Mouse (Mus musculus): ENCODE results near the gene Fars2.
"Not testable (repeated sequence)": the region's sequence is repeated elsewhere in the genome, so short reads cannot be mapped to it uniquely, and the experiment has no call there.

DNA sequence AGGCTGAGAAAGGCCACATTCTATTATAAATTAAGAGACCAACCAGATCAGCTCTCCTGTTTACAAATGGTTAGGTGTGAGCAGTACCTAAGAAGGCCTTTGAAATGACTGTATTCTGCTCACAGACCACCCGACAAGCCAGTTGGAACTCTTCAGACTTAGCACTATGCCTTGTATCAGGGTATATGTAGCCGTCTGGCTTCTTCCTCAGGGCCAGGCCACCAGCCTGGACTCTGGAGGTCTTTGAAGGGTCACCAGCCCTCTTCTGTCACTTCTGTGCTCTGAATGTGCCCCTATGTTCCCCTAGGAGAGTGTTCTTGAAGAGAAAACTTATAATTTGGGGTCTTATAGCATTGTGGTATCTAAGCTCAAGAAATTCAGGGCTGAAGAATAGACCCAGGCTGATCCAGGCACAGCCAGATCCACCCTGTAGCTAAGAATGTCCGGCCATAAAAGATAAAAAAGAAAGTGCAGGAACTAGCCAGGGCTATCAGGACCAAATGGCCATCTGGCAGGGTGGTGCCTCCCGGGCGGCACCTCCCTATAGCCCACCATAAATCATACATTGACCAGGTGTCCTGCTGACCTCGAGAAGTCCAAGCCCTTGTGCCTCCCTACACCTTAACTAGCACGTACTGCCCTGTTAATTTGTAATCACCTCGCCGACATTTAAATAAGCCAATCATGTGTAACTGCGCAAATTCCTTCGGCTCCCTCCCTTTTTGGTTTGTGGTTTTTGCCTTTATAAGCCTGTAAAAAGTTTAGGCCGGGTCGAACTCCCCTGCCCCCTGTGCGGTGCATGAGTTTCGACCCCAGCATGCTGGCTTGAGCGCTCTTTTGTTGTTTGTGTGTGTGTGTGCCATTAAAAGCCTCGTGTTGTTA is 308.9 kb downstream of the Fars2 start:
- TF ChIP-seq POLR2A (IDR thresholded peaks at IDR 0.05; ENCODE audit: low read depth, low read length); CTCF (IDR thresholded peaks at IDR 0.05; ENCODE audit: extremely low read depth, insufficient read length, insufficient replicate concordance, low read depth, low read length): not testable (repeated sequence)

Measured in small intestine, adult 2 months (tissue).